Mouse (Mus musculus) ES-CJ7 (cell line): ENCODE data around the gene Tmem205.

Experiments
- DNase-seq: peaks from one replicate; pipeline ENCODE4 v3.0.0; 2011; ENCODE audit warnings: low read depth, low spot score

Gene Tmem205

DNA sequence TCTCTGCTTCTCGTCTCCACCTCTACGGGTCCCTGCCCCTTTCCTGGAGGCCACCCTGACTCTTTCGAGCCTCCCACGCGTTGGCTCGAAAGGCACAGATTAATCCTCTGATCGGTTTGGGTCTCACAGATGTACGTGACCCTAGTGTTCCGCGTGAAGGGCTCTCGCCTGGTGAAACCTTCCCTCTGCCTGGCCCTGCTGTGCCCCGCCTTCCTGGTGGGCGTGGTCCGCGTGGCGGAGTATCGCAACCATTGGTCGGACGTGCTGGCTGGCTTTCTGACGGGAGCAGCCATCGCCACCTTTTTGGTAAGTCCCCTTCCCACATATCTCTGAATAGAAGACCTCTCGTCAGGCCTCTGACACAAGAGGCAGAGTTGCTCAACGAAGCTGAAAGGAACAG is 16.9 kb upstream of the Tmem205 start:
- DNase-seq: peak; percentile 77

DNA sequence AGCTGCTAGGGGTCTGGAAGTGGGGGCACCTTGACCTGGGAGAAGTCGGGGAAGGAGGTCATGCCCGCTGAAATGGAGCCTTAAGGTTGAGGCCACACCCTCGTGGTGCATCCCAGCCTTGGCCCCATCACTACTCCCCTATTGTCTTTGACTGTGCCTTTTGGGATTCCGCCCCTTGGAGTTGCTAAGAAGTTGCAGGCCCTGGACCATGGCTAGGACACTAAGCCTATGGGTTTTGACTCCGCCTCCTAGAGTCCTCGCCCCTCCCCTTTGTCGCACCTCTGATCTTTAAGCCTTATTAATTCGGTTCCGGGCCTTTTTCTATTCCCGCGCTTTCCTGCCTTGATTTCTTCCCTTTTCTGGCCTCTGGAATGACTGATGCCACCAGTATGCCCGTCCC is 16.3 kb upstream of the Tmem205 start:
- DNase-seq: peak; percentile 72

DNA sequence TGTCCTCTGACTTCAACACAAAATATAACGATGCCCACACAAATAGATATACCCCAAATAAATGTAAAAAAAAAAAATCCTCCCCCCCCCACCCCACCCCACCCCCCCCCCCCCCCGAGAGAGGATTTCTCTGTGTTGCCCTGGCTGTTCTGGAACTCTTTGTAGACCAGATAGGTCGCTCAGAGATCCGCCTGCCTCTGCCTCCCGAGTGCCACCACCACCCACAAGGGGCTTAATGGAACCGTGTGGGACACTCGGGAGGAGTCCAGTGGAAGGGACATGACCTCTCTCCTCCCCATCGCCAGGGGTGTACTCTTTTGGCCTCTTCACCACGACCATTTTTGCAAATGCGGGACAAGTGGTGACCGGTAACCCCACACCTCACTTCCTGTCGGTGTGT is 15.7 kb upstream of the Tmem205 start:
- DNase-seq: no peak

- no peak for DNase-seq
These were observed 11.0 kb upstream of the Tmem205 start for GRCm38 (mm10) chr9:21938234-21938855.

DNA sequence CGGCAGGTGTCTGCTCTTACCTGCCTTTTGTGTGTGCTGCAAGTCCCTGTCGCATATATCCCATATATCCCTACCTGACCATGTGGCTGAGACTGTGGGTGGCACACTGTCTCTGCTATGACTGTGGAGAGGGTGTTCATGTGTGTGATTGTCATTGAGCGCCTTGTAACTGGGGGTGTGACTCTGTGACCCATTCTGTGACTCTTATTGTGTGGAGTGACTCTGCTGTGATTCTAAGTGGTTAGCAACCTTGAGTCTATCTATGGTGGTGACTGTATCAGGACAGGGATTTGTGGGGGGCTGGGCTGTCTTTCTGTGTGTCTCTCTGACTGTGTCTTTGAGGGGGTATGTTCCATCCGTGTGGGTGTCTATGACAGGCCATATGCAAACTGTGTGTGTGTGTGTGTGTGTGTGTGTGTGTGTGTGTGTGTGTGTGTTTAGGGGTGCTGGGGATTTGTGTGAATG is 10.4 kb upstream of the Tmem205 start:
- no peak for DNase-seq

DNA sequence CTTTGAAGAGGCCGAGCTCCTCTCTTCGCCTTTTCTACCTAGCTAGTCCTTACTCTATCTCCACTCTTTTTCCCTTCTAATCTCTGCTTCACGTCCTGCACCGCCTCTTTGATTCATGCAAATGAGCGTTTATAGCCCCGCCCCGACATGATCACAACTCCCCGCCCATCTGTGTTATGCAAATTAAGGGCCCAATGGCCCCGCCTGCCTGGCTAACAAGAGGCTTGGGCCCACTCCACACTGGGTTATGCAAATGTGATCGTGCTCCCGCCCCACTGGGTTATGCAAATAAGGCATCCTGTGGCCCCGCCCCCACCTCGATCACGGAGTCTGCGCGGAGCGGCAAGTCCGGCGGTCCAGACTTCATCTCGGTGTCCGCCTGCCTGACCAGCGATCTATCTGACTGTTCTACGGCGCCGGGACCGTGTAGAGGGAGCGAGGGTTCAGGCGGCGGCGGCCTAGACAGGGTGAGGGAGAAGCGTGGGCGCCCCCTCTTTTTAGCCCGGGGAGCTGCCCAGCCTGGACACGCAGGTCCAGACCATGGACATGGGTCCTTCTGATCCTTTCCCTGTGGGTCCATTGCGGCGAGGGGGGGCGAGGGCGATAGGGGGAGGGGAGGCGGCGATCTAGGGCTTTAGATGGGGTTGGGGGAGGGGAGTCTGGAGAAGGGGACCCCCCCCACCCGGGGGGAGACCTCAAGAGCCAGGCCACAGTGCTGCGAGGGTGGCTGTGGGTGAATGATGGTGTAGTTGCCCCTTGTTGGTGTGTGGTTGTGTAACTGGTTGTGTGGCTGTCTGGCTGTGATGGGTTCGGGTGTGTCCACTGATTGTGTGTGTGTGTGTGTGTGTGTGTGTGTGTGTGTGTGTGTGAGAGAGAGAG is 9.6 kb upstream of the Tmem205 start, which contains the start of gene Plppr2:
TSS of gene Plppr2 (plus strand) at position 342 of the 879 bp plus-strand sequence.
- DNase-seq: peak; percentile 99

DNA sequence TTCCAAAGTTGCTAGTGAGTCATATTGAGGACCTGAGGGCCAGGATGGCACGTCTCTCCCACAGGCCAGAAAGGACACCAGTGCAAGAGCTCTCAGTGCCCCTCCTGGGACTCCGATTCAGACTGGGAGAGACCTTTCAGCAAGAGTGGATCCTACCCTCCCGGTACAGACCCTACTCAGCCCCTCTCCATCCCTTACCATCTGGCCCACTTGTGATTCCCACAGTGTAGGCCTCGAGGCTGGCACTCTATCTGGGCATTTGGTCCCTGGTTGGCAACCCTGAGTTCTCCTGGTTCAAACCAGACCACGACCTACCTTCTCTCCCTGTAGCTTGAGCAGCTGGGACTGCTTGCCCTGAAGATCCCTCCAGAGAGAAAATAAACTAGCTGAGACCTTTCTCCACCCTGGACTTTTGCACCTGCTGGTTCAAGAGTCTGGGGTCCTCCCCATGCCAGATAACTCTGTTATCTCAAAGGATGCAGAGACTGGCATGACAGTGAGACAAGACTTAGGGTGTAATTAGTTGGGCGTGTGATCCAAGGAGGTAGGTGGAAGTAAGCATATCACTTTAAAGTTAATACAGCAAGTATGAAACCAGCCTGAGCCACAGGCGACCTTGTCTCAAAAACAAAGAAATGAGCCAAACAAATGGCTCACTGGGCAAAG is 8.2 kb upstream of the Tmem205 start:
- DNase-seq: no peak

- DNase-seq: no peak
These were observed 6.7 kb upstream of the Tmem205 start for GRCm38 (mm10) chr9:21934021-21934420.

DNA sequence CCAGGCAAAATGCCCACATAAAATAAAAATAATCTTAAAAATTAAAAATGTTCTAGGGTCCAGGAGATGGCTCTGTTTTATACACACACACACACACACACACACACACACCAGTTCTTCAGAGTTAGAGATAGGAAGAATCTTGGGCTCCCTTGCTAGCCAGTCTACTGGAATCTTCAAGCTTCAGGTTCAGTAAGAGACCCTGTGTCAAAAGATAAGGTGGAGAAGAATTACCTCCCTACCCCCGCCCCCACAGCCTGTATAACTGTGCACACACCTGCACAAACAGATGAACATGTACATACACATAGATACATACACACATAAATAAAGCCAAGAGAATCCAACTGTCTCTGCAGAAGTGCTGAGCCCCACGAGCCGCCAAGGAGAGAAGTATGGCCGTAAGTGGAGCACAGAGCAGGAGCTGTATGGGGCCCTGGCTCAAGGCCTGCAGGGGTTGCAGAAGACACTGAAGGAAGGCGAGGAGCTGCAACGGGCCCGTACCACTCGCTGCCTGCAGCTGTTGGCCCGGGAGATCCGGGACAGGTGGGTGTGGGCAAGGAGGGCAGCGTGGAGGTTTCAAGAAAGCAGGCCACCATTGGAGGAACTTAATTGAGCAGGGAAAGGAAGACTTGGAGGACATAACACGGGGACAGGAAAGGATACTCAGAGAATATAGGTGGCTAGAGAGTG is 5.2 kb upstream of the Tmem205 start:
- no peak for DNase-seq

- no peak for DNase-seq
These were observed 4.7 kb upstream of the Tmem205 start for GRCm38 (mm10) chr9:21932006-21932405.

- DNase-seq: no peak
These were observed 1.9 kb upstream of the Tmem205 start for GRCm38 (mm10) chr9:21929208-21929607.

GRCm38 (mm10) chr9:21926784-21927183 is 572 bp downstream of the Tmem205 start:
- DNase-seq: no peak

- no peak for DNase-seq
These were observed 1.2 kb downstream of the Tmem205 start for GRCm38 (mm10) chr9:21926155-21926554.

DNA sequence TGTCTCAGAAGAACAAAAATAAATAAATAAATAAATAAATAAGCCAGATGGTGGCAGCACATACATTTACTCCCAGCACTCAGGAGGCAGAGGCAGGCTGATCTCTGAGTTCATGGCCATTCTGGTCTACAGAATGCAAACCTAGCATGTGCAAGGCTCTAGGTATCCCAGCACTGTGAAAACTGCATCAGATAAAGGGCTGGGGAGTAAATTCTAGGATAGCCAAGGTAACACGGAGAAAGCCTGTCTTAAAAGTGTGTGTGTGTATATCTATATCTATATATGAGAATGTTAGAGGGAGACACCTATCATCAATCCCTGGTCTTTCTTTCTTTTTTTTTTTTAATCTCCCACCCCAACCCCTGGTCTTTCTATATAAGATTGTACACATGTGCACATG is 1.9 kb downstream of the Tmem205 start:
- no peak for DNase-seq

DNA sequence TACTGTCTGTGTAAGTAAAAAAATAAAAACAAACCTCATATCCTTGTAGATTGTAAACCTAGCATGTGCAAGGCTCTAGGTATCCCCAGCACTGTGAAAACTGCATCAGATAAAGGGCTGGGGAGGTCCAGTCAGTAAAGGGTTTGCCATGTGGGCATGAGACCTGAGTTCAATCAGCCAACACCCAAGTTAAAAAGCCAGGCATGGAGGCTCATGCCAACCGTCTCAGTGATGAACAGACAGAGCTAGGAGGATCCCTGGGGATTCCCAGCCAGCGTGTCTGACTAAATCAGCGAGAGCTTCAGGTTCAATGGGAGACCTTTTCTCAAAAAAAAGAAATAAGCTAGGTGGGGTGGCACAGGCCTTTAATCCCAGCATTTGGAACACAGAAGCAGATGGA is 2.3 kb downstream of the Tmem205 start:
- no peak for DNase-seq

- DNase-seq: no peak
These were observed 3.3 kb downstream of the Tmem205 start for GRCm38 (mm10) chr9:21924099-21924493.

DNA sequence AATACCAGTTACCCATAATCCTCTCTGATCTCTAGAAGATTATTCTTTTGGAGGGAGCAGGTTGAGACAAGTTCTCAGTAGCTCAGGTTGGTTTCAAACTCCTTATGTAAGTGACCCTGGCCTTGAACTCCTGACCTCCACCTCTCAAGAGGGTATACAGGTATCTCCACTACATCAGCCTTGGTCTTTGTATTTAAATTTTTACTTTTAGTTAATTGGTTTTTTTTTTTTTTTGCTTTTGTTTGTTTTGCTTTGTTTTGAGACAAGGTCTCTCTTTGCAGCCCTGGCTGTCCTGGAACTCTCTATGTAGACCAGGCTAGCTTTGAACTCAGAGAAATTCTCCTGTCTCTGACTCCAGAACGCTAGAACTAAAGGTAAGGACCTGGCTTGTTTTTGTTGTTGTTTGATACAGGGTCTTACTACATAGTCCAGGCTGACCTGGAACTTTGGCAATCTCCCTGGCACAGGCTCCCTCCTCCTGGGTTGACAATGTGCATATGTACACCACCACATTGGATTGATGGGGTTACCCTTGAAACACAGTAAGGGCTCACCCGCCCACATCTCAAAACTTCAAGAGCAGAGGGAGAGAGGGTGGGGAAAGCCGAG is 3.8 kb downstream of the Tmem205 start:
- no peak for DNase-seq

DNA sequence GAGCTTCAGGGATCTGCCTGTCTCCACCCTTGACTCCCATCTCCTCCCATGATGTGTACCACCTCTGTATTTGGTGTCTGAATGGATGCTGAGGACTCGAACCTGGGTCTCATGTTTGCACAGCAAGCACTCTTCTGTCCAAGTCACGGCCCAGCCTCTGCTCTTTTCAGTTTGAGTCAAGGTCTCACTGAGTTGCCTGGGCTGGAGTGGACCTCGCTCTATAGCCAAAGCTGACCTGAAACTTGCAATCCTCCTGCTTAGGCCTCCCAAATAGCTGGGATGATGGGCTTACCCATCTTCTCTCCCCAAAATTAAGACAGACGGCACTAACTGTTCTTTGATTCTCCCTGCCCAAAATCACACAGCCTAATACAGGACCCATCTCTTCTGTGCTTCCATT is 4.3 kb downstream of the Tmem205 start:
- no peak for DNase-seq

GRCm38 (mm10) chr9:21918692-21919384 is 8.5 kb downstream of the Tmem205 start:
- DNase-seq: no peak

DNA sequence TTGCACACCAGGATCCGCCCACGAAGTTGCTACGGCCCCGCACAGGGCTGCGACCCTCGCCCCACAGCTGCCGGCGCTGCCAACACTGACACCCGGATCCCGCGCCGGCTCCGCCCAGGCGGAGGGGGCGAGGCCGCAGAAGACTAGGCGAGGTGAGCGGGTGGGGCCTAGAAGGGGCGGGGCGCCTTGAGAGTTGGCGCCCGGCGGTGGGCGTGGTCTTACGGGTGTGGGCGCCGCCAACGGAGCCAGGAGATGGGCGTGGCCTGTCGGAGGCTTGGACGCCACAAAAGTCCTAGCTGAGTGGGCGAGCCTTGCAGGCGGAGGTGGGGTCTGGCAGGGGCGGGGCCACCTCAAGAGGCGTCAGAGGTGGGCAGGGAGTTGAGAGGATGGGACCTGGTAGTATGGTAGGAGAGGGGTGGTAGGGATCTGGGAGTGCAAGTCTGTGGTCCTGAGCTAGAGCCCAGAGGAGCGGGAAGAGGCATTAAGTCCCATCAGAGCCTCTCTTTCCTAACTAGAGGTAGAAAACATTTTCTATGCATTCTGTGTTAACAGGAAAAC is 9.2 kb downstream of the Tmem205 start, which contains the start of gene Rab3d:
TSS of gene Rab3d (minus strand) at position 158 of the 558 bp plus-strand sequence.
- DNase-seq: peak; percentile 99
